Mouse (Mus musculus): ENCODE measurements around the gene Adgrg3. TPM values are rescaled to one million over a fixed set of nuclear protein-coding genes. Genes with fewer than 3 reads are reported as not detected.

Adgrg3 gene
- total RNA-seq (2021): under 1 TPM; 0.18 to 0.34 TPM
- long read RNA-seq, experiment 1: 0 reads
- long read RNA-seq, experiment 2: 0 reads

DNA sequence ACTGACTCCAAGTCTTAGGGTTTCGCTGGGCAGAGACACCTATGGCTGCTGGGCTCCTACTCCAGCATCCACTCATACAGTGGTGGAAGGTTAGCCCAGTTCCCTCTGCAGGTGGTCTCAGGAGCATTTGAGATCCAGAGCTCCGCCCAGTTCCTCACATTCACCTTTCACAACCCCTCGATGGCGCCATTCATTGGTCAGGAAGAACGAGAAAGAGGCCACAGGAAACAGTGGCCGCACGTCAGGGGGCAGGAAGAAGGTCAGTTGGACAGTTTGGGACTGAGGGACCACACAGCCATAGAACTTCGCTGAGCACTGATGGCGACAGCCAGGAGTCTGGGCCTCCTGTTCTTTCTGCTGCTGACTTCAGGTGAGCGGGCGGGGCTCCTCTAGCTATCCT is at the start of gene Adgrg3:
Adgrg3 (plus strand) TSS at position 242 of the 400 bp plus-strand sequence.
- TF ChIP-seq CTCF (conservative IDR thresholded peaks at IDR 0.05): no peak
- H3K27ac ChIP-seq: no peak within 1 kb of the TSS
- H3K4me3 ChIP-seq: no peak within 1 kb of the TSS
- DNase-seq (ENCODE audit: low spot score in 2 of 2): no peak

DNA sequence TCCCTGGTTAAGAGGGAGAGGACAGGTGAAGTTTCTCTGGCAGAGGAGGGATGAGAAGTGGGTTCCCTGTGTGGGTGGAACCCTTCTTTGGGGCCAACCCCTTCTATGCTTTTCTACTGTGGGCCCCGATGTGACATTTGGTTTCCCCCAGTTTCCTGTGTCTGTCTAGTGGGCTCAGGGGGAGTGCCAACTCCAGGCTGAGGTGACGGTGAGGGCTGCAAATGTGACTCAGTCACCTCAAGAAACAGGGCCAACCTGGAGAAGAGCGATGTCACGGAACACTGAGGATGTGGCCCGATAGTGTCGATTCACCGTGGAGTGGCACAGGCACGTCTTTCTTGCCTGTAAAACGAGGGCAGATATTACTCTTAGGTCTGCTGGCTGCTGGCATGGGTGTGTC is 44.2 kb upstream of the Adgrg3 start:
- Histone ChIP-seq H3K27ac (no peak overlapping the region), H3K4me3 (no peak overlapping the region)
- DNase-seq (ENCODE audit: low spot score in 2 of 2): no peak
- TF ChIP-seq CTCF (conservative IDR thresholded peaks at IDR 0.05): no peak

DNA sequence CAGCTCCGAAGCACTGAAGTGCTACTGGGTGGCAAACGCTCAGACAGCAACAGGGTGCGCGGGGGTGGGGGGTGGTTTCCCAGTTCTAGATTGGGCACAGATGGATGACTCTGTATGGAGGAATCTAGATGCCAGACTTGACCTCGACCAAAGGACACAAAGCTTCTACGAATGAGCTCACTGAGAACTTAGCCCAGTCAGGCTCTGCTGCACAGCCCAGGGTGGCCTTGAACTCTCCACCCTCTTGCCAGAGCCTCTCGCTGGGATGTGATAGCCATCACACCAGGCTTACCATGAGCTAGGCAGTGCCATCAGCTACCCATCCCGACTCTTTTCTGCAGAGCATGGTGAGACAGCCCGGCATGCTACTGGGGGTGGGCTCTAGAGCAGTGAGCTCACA is 43.7 kb upstream of the Adgrg3 start:
- DNase-seq (ENCODE audit: low spot score in 2 of 2): no peak
- TF ChIP-seq CTCF (conservative IDR thresholded peaks at IDR 0.05): no peak
- H3K27ac ChIP-seq: no peak overlapping the region
- H3K4me3 ChIP-seq: no peak overlapping the region

DNA sequence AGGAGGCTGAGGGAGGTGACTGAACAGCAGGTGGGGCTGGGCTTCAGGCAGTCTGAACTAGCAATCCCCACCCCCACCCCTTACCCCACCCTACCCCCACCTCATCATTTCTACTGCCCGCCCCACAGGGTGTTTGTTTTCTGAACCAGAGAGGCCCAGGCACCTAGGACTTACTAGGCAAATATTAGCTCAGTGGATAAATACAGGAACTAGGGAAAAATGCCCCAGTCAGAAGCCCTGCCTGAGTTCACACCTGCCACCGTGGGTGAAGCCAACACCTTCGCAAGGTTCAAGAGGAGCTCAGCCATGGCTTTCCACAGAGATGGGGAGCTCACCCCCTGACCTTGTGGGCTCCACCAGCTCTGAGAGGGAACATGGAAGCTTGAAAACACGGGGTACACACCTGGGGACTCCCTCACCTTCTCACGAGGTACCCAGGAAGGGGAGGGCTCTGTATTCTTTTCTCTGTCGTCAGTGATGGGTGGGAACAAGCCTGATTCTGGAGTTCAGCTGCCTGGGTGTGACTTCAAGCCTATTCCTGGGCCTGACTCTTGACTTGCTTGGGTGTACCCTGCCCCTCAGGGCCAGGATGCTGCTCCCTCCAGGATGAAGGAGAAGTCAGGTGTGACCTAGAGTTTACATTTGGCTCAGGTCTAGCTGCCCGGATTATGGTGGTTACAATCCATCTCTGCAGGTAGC is 42.9 kb upstream of the Adgrg3 start, which contains the start of gene Adgrg1:
Adgrg1 (plus strand) TSS at position 285 of the 699 bp plus-strand sequence.
- TF ChIP-seq CTCF (conservative IDR thresholded peaks at IDR 0.05): no peak
- Histone ChIP-seq H3K4me3 (no peak within 1 kb of the TSS), H3K27ac (no peak within 1 kb of the TSS)
- no peak for DNase-seq (ENCODE audit: low spot score in 2 of 2)

DNA sequence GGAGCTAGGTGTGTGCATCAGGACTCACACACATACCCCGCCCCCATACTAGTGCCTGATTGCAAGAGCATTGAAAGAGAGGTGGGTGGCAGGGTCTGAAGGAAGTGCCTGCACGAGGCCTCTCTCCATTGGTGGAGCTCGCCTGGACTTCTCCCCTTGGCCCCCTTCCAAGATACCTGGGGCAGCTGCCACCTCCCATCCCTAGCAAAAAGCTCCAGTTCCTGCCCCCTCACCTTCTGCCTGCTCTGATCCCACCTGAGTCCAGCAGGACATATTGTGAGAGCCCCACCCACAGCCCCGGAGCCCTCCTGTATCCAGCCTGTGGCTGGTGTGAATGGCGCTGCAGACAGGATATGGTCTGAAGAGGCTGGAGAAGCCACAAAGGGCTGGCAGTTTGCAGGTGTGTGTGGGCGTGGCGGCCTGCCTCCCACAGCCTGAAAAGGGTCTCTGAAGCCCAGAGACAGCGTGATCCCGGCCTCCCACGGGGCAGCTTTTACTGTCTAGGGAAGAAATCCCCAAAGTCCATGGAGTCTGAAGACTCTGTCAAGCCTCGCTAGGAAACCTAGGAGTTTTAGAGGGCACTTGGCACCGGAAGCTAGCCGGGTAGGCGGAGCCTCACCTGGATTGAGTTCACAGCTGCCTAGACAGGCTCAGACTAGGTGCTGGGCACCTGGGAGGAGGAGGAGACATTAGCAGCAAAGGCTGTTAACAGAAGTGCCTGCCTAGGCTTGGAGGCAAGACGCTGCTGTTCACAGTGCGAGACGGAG is 40.7 kb upstream of the Adgrg3 start:
- Histone ChIP-seq H3K4me3 (no peak overlapping the region), H3K27ac (no peak overlapping the region)
- no peak for TF ChIP-seq CTCF (conservative IDR thresholded peaks at IDR 0.05)
- no peak for DNase-seq (ENCODE audit: low spot score in 2 of 2)

DNA sequence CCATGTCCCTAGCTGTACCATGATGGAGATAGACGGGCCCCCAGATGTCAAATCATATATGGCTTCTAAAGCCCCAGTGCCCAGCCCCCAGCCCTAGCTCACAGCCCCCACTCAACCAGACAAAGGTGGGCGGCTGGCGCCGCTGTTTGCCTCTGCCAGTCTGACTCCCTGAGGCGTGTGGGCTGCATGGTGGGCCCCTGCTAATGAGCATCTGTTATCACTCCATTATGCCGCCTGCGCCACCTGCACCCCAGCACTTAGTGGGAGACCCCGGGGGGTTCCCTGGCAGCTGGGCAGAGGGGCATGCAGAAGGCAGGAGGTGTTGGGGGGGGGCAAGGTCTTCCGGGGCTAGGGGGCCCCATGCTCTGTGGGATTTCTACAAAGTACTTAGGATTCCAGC is 39.4 kb upstream of the Adgrg3 start:
- H3K4me3 ChIP-seq: no peak overlapping the region
- peak; percentile 53 to 58 for DNase-seq (ENCODE audit: low spot score in 2 of 2)
- no peak for TF ChIP-seq CTCF (conservative IDR thresholded peaks at IDR 0.05)
- H3K27ac ChIP-seq: no peak overlapping the region

GRCm38 (mm10) chr8:94978593-94979319 is 38.7 kb upstream of the Adgrg3 start:
- no peak overlapping the region for H3K27ac ChIP-seq

DNA sequence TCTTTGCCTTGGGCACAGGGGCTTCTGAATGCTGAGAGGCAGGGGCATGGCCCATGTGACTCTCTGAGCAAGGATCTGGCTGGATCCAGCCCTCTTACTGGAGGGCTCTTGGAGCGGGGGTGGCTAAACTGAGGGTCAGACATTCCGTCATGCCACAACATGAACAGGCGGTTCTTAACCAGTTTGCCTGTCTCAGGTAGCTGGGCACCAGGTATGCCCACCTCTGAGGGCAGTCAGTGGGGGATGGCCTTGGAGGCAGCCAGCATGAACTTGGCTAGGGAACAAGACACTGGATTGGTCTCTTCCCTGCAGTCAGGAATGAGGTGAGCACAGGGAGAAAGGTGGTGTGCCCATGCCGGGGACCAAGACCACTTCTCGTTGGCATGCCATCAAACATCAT is 37.3 kb upstream of the Adgrg3 start:
- no peak for DNase-seq (ENCODE audit: low spot score in 2 of 2)
- H3K27ac ChIP-seq: no peak overlapping the region
- no peak for TF ChIP-seq CTCF (conservative IDR thresholded peaks at IDR 0.05)
- H3K4me3 ChIP-seq: no peak overlapping the region

More at GRCm38 (mm10) chr8:94978593-94979319, 38.7 kb upstream of the Adgrg3 start:
- TF ChIP-seq CTCF (conservative IDR thresholded peaks at IDR 0.05): no peak
- H3K4me3 ChIP-seq: no peak overlapping the region
- no peak for DNase-seq (ENCODE audit: low spot score in 2 of 2)

- DNase-seq (ENCODE audit: low spot score in 2 of 2): no peak
- no peak for TF ChIP-seq CTCF (conservative IDR thresholded peaks at IDR 0.05)
- Histone ChIP-seq H3K27ac (no peak overlapping the region), H3K4me3 (no peak overlapping the region)
These were observed 36.5 kb upstream of the Adgrg3 start for GRCm38 (mm10) chr8:94980976-94981375.

DNA sequence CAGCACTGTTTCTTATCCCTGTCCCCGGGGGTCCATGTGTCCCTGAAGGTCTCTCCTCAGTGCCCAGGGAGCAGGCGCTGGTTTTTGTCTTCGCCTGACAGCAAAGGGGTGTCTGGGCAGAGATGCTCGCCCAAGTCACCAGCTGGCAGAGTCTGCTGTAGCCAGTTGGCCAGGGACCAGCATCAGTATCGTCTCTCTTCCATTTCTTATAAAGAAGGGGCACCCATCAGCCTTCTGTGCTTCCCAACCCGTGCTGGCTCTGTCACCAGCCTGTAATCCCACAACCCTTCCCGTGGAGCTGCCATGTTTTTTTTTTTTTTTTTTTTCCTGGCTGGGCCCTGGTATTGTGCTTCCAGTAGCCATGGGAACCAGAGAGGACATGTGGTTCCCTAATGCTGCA is 35.6 kb upstream of the Adgrg3 start:
- no peak for TF ChIP-seq CTCF (conservative IDR thresholded peaks at IDR 0.05)
- H3K4me3 ChIP-seq: no peak overlapping the region
- no peak for DNase-seq (ENCODE audit: low spot score in 2 of 2)
- peak overlapping the region; percentile 6; the same call in 1 of the 2 replicates for H3K27ac ChIP-seq

DNA sequence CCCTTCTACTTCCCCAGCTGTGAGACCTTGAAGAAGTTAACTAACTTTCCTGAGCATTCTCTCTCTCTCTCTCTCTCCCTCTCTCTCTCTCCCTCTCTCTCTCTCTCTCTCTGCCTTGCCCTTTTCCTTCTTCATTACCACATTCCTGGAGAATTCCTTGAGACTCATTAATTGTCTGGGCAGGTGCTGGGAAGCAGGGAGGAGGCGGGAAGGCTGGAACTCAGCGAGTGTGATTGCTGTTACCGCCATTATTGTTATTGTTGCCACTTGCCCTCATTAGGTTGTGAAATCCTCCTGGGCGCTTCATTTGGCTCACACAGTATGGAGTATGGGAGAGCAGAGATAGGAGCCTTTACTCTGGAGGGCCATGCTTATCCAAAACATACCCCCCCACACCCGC is 34.3 kb upstream of the Adgrg3 start:
- peak in 1 of 2 experiments; percentile 5 for DNase-seq (ENCODE audit: low spot score in 2 of 2)
- TF ChIP-seq CTCF (conservative IDR thresholded peaks at IDR 0.05): no peak
- H3K4me3 ChIP-seq: no peak overlapping the region
- H3K27ac ChIP-seq: no peak overlapping the region; the same call in 1 of the 2 replicates

DNA sequence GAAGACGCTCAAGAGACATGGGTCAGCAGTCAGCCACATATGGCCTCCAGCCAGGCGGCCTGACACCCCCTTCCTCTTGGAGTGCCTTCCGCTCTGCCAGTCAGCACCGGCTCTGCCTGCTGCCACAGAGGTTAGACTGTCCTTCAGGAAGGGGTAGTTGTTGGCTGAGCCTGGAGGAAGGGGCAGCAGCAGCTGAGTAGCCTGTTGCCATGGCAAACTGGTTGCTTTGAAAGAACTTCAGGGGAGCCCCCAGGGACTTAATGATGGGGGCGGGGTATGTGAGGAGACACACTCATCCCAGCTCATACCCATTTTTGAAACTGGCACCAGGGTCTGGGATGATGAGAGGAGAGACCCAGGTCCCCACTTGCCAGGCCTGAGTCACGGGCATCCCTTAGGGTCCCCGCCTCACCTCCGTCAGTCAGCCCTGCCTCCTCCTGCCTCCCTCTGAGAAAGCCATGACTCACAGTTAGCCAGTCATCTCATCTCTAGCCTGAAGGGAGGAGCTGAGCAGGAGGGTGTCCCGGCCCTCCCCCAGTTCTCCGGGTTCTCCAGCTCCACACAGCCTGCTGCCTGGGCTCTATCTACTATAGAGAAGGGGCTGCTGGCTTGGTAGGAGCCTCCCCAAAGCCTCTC is 33.5 kb upstream of the Adgrg3 start:
- peak; percentile 50 to 80 for DNase-seq (ENCODE audit: low spot score in 2 of 2)
- Histone ChIP-seq H3K4me3 (peak overlapping the region; percentile 49), H3K27ac (peak overlapping the region; percentile 84)
- no peak for TF ChIP-seq CTCF (conservative IDR thresholded peaks at IDR 0.05)

Data from layer of hippocampus, adult 2 months (tissue).